ENCODE assay signal across 8 mouse cellular contexts in genomic region chr10:78138812-78139523, GRCm38 (mm10). TPM values are rescaled to one million over a fixed set of nuclear protein-coding genes. Genes with fewer than 3 reads are reported as not detected.
DNase-seq lines count a peak whose midpoint lies in the region; ATAC-seq and TF ChIP-seq lines count a peak whose summit lies in the region.

No protein-coding gene starts in this region.

- H3K4me3 ChIP-seq in heart, embryonic 16.5 days (ENCODE audit: low read length), result no peak overlapping the region
- no peak overlapping the region for H3K4me3 ChIP-seq in limb, embryonic 14.5 days (replicated peaks; ENCODE audit: low read length)
- H3K4me3 ChIP-seq in hindbrain, embryonic 10.5 days, result no peak overlapping the region

- H3K9me3 ChIP-seq in heart, embryonic 16.5 days (replicated peaks; ENCODE audit: control insufficient read depth, low read length), result no peaks in the 10 kb centered on the region
- no peaks in the 10 kb centered on the region for H3K9me3 ChIP-seq in limb, embryonic 14.5 days (ENCODE audit: control insufficient read depth, low read length)
- no peaks in the 10 kb centered on the region for H3K9me3 ChIP-seq in hindbrain, embryonic 10.5 days

- WGBS in heart, embryonic 16.5 days, result 41% methylated on average over 14 of the region's 14 CpGs
- WGBS in limb, embryonic 14.5 days, result 26% methylated on average over 14 of the region's 14 CpGs
- 66% methylated on average over 14 of the region's 14 CpGs for WGBS in hindbrain, embryonic 10.5 days

- no peaks in the 10 kb centered on the region for H3K27me3 ChIP-seq in heart, embryonic 16.5 days (ENCODE audit: control insufficient read depth, insufficient read depth, low read length)
- no peaks in the 10 kb centered on the region for H3K27me3 ChIP-seq in limb, embryonic 14.5 days (ENCODE audit: control insufficient read depth, insufficient read depth, low read length)
- H3K27me3 ChIP-seq in hindbrain, embryonic 10.5 days (ENCODE audit: insufficient read depth, poor library complexity, severe bottlenecking), result no peaks in the 10 kb centered on the region

- peak; percentile 38; the same call in 1 of the 2 replicates for ATAC-seq in heart, embryonic 16.5 days (replicated peaks; ENCODE audit: extremely low read depth, insufficient read depth, low FRiP score)
- ATAC-seq in limb, embryonic 14.5 days (ENCODE audit: low FRiP score, low read depth), result peak; percentile 82

- H3K4me2 ChIP-seq in heart, embryonic 16.5 days (ENCODE audit: low read depth, low read length), result peak overlapping the region; percentile 24
- no peak overlapping the region; the same call in 1 of the 2 replicates for H3K4me2 ChIP-seq in limb, embryonic 14.5 days (replicated peaks; ENCODE audit: low read depth, low read length, severe bottlenecking)

- H3K9ac ChIP-seq in heart, embryonic 16.5 days (ENCODE audit: low read length), result no peak overlapping the region
- peak overlapping the region; percentile 12; the same call in 1 of the 2 replicates for H3K9ac ChIP-seq in limb, embryonic 14.5 days (ENCODE audit: low read depth, low read length, severe bottlenecking)

- peaks cover 15% of the 10 kb centered on the region for H3K4me1 ChIP-seq in heart, embryonic 16.5 days (ENCODE audit: control insufficient read depth, insufficient read depth, low read length)
- peaks cover 23% of the 10 kb centered on the region for H3K4me1 ChIP-seq in limb, embryonic 14.5 days (ENCODE audit: control insufficient read depth, insufficient read depth, low read length)
- peaks cover 34% of the 10 kb centered on the region for H3K4me1 ChIP-seq in hindbrain, embryonic 10.5 days (replicated peaks)

- no peak for TF ChIP-seq POLR2A in limb, embryonic 14.5 days (IDR thresholded peaks at IDR 0.05; ENCODE audit: borderline replicate concordance, extremely low read depth, insufficient read depth, insufficient read length)

- H3K36me3 ChIP-seq in heart, embryonic 16.5 days (ENCODE audit: control insufficient read depth, insufficient read depth), result no peaks in the 10 kb centered on the region
- H3K36me3 ChIP-seq in limb, embryonic 14.5 days (ENCODE audit: control insufficient read depth, insufficient read depth, low read length), result no peaks in the 10 kb centered on the region
- no peaks in the 10 kb centered on the region for H3K36me3 ChIP-seq in hindbrain, embryonic 10.5 days

- peak; percentile 63 for DNase-seq in adrenal gland, postnatal 10 days
- DNase-seq in adrenal gland, adult 18-20 months (ENCODE audit: low spot score in 2 of 2), result no peak
- peak; percentile 36 for DNase-seq in Muller cell, postnatal 12 days (ENCODE audit: inconsistent ontology term)
- DNase-seq in limb, embryonic 14.5 days (ENCODE audit: low spot score), result peak; percentile 72
- no peak for DNase-seq in thymus, postnatal 25 days
- DNase-seq in hindbrain, embryonic 10.5 days (ENCODE audit: low spot score), result no peak
- DNase-seq in layer of hippocampus, postnatal 10 days (ENCODE audit: low spot score in 2 of 2), result no peak

- peak overlapping the region; percentile 67 for H3K27ac ChIP-seq in heart, embryonic 16.5 days (ENCODE audit: low read length)
- peak overlapping the region; percentile 77 for H3K27ac ChIP-seq in limb, embryonic 14.5 days (replicated peaks; ENCODE audit: low read depth, low read length)
- no peak overlapping the region for H3K27ac ChIP-seq in hindbrain, embryonic 10.5 days

RNA-seq across cellular contexts. Expression of gene D10Jhu81e, which starts 30.6 kb away (rescaled TPM):
- 100 to 1,000 TPM; 253 to 281 TPM for total RNA-seq in adrenal gland, postnatal 10 days (2021)
- 100 to 1,000 TPM; 275 to 312 TPM for total RNA-seq in adrenal gland, adult 18-20 months (2021)
- polyA plus RNA-seq in heart, embryonic 16.5 days (2015; fragmentation: Nextera tagmentation; extraction: Ambion mirVana), result 72.8 and 75.3 TPM in 2 replicates
- 94.8 and 125 TPM in 2 replicates for polyA plus RNA-seq in limb, embryonic 14.5 days (2012; rRNA removed)
- 25.6 and 28.6 TPM in 2 replicates for polyA plus RNA-seq in limb, embryonic 14.5 days (2014; fragmentation: Nextera tagmentation; extraction: Ambion mirVana)
- 17.1 and 28.7 TPM in 2 replicates for polyA plus RNA-seq in hindbrain, embryonic 10.5 days (2016; fragmentation: Nextera tagmentation; extraction: Ambion mirVana)
- 10 to 100 TPM; 90.8 to 97.1 TPM for total RNA-seq in layer of hippocampus, postnatal 10 days (2021)

RNA-seq across cellular contexts. Expression of gene Pwp2, which starts 46.0 kb away (rescaled TPM):
- 10 to 100 TPM; 13.2 to 14.9 TPM for total RNA-seq in adrenal gland, postnatal 10 days (2021)
- total RNA-seq in adrenal gland, adult 18-20 months (2021), result 10 to 100 TPM; 17.9 to 21.4 TPM
- 12.4 and 12.6 TPM in 2 replicates for polyA plus RNA-seq in heart, embryonic 16.5 days (2015; fragmentation: Nextera tagmentation; extraction: Ambion mirVana)
- polyA plus RNA-seq in limb, embryonic 14.5 days (2012; rRNA removed), result 15.8 and 16.1 TPM in 2 replicates
- polyA plus RNA-seq in limb, embryonic 14.5 days (2014; fragmentation: Nextera tagmentation; extraction: Ambion mirVana), result 16.9 and 17.4 TPM in 2 replicates
- polyA plus RNA-seq in hindbrain, embryonic 10.5 days (2016; fragmentation: Nextera tagmentation; extraction: Ambion mirVana), result 23.3 and 27.0 TPM in 2 replicates
- 10 to 100 TPM; 18.1 to 21.0 TPM for total RNA-seq in layer of hippocampus, postnatal 10 days (2021)

Comparison
In these comparisons a context has a peak if more than half of its experiments do, and no peak if none do; other contexts are left out.
1. DNase-seq: peak in adrenal gland, postnatal 10 days (single experiment), Muller cell, postnatal 12 days (single experiment) and limb, embryonic 14.5 days (single experiment); none in adrenal gland, adult 18-20 months (0 of 2), thymus, postnatal 25 days (single experiment), hindbrain, embryonic 10.5 days (single experiment) and layer of hippocampus, postnatal 10 days (0 of 2).